Mouse (Mus musculus) cerebellum, adult 2 months (tissue): ENCODE measurements around the gene Ms4a4c. TPM values are rescaled to one million over a fixed set of nuclear protein-coding genes. Genes with fewer than 3 reads are reported as not detected.
"Not testable (repeated sequence)": the region's sequence is repeated elsewhere in the genome, so short reads cannot be mapped to it uniquely, and the experiment has no call there.

Experiments
- DNase-seq, 2 experiments: peaks; one replicate each; pipeline ENCODE4 v3.0.0; 2021
- H3K27ac ChIP-seq: fragments of 200-500 bp; 2 replicates; pipeline ENCODE4 v1.5.1; 2012; ENCODE audit warnings: low read length, control low read depth, inconsistent platforms; ENCODE audit not compliant: insufficient read depth
- H3K27me3 ChIP-seq: fragments of 200-500 bp; 2 replicates; pipeline ENCODE4 v1.6.1; 2012; ENCODE audit warnings: inconsistent platforms, mild to moderate bottlenecking, low read length, moderate library complexity; ENCODE audit not compliant: control insufficient read depth, insufficient read depth
- H3K4me1 ChIP-seq: fragments of 200-500 bp; 2 replicates; pipeline ENCODE4 v1.6.1; 2011; ENCODE audit warnings: low read length; ENCODE audit not compliant: control insufficient read depth, insufficient read depth
- H3K4me3 ChIP-seq: fragments of 200-500 bp; replicated peaks from 2 replicates; pipeline ENCODE3; 2011; ENCODE audit warnings: mild to moderate bottlenecking, low read depth, low read length, control low read depth; ENCODE audit not compliant: insufficient read depth
- CTCF ChIP-seq: fragments of 200-500 bp; IDR thresholded peaks from 2 replicates; pipeline ENCODE4 v1.5.1; 2011; ENCODE audit warnings: low read depth, mild to moderate bottlenecking, control low read depth, low read length, moderate library complexity, borderline replicate concordance; ENCODE audit not compliant: insufficient read depth
- POLR2A ChIP-seq: fragments of 200-500 bp; IDR thresholded peaks from 2 replicates; pipeline ENCODE4 v1.6.1; 2011; ENCODE audit warnings: low read length, control low read depth, borderline replicate concordance; ENCODE audit not compliant: insufficient read depth
- WGBS: fragments of 180-500 bp; shearing (Covaris S2); methylation state at CpG from one replicate; pipeline ENCODE4 v1.1.7; 2018; 5-methylcytosine and 5-hydroxymethylcytosine counted together
- polyA plus RNA-seq: library from polyadenylated mRNA; depleted of rRNA; stranded (reverse); fragments of >200 nt; gene quantifications from 2 replicates; pipeline ENCODE4 v1.2.3, GENCODE M21; 2012

The Ms4a4c gene
- polyA plus RNA-seq, 1 experiment = 0.18 TPM

DNA sequence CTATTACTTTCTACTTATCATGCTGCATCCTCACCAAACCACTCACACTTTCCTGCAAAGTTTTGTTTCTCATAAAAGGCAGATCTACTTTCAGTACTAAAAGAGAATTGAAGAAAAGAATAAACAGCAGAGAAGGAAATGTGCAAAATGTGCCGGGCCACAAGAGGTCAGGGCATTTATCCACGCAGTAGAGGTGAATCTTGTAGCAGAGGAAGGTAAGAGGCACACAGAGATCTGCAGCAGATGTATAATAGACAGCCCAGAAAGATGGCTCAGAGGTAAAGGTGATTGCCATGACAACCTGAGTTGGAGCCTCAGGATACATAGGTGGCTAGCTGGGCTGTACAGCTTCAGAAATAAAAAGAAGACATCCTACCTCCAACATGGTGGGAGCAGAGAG, 17.5 kb upstream of the Ms4a4c start:
- no peak overlapping the region for H3K27ac ChIP-seq
- H3K27me3 ChIP-seq = no peaks in the 10 kb centered on the region
- DNase-seq = no peak
- WGBS = 76% methylated on average over 2 of the region's 2 CpGs
- TF ChIP-seq CTCF (no peak), POLR2A (no peak)
- H3K4me1 ChIP-seq = no peaks in the 10 kb centered on the region
- H3K4me3 ChIP-seq = no peak overlapping the region

DNA sequence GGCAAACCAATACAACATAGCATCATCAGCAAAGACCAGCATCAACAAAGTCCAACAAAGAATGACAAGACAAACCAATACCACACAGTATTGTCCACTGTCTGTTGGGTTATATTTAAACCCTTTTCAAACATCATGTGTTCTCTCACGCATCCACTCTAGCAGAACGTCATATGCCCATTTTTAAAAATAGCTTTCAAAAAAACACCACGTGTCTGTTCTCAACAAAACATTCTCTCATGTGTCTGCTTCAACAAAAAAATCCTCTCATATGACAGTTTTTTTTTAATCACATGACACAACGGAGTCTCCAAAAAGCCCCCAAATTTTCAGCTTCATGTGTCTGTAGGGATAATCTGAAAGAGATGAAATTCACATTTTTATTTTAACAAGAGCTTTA, 16.9 kb upstream of the Ms4a4c start:
- Histone ChIP-seq H3K27me3 (no peaks in the 10 kb centered on the region), H3K27ac (no peak overlapping the region), H3K4me1 (no peaks in the 10 kb centered on the region), H3K4me3 (no peak overlapping the region)
- no peak for TF ChIP-seq CTCF
- no peak for TF ChIP-seq POLR2A
- no peak for DNase-seq
- 85% methylated on average over 4 of the region's 4 CpGs for WGBS

DNA sequence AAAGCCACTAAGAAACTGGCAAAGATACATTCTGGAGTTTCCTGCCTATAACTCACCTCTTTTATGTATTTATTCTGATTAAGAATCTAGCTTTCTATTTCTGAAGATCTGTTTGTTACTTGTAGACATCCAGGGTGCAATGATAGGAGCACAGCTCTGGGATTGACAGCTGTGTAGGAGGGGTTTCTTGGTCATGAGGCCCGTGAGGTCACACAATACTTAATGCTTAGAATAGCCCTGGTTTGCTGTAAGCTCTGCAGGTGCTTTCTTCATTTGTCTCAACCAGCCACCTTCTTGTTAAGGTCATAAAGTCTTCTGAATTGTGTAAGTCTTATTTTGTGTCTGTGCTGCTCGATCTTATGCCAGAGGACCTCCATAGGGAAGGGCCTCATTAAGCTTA, 15.6 kb upstream of the Ms4a4c start:
- Histone ChIP-seq H3K27ac (no peak overlapping the region), H3K4me1 (no peaks in the 10 kb centered on the region), H3K27me3 (no peaks in the 10 kb centered on the region), H3K4me3 (no peak overlapping the region)
- TF ChIP-seq POLR2A = no peak
- DNase-seq = no peak
- WGBS = 73% methylated on average over 2 of the region's 2 CpGs

DNA sequence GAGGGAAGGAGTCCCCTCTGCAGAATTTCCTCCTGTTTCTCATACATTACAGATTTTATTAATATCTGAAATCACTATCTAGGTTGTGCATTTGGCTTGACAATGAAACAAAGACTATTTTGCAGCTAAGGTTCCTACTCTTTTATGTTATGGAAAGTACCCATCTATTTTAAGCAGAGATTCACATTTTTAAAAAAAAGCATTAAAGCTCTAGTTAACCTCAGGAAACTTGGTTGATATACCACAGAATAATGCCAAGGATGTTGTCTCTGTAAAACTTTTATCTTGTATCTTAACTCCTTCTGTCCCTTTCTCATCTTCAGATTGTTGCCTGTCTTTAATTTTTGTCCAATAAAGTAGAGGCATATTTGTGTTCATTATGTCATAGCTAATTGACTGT, 8.8 kb upstream of the Ms4a4c start:
- Histone ChIP-seq H3K27ac (no peak overlapping the region), H3K27me3 (no peaks in the 10 kb centered on the region), H3K4me3 (no peak overlapping the region), H3K4me1 (no peaks in the 10 kb centered on the region)
- TF ChIP-seq POLR2A (no peak), CTCF (no peak)
- no peak for DNase-seq

DNA sequence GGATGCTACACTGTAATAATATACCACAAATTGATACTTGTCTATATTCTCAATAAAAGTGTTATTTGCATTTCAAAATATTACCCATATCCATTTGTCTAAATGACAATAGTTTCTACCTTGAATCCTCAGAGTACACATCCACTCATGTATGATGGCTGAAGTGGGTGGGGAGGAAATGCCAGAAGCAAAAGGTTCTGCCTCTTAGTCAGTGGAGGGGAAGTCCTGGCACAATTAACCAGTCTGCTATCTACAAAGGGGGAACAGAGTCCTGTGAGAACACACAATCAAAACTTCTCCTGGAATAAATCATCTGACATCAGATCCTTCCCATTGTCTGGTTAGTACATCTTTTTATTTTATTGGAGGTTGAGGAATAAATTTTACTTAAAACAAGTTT, 2.9 kb downstream of the Ms4a4c start:
- DNase-seq = no peak
- H3K4me3 ChIP-seq = no peak overlapping the region
- TF ChIP-seq CTCF (no peak), POLR2A (no peak)
- H3K27ac ChIP-seq = no peak overlapping the region
- H3K4me1 ChIP-seq = no peaks in the 10 kb centered on the region
- no peaks in the 10 kb centered on the region for H3K27me3 ChIP-seq

DNA sequence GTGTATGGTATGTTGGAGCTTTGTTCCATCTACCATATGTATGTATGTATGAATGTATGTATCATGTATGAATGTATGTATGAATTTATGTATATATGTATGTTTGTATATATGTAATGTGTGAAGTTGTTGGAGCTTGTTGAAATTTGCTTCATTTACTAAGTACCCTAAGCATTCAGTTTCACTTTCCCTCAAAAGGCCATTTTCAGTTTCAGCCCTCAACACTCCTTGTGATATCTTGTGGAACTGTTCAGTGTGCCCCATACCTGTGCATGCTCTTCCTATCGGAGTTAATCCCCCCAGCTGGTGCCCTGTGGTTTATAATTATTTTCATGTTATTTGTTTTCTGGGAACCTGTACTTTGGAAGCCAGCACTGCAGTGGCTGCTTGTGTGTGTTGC, 4.0 kb downstream of the Ms4a4c start:
- WGBS = 87% methylated on average over 1 of the region's 1 CpGs
- no peak overlapping the region for H3K27ac ChIP-seq
- DNase-seq = no peak
- no peaks in the 10 kb centered on the region for H3K27me3 ChIP-seq
- no peaks in the 10 kb centered on the region for H3K4me1 ChIP-seq
- TF ChIP-seq POLR2A = no peak
- TF ChIP-seq CTCF = no peak
- no peak overlapping the region for H3K4me3 ChIP-seq

DNA sequence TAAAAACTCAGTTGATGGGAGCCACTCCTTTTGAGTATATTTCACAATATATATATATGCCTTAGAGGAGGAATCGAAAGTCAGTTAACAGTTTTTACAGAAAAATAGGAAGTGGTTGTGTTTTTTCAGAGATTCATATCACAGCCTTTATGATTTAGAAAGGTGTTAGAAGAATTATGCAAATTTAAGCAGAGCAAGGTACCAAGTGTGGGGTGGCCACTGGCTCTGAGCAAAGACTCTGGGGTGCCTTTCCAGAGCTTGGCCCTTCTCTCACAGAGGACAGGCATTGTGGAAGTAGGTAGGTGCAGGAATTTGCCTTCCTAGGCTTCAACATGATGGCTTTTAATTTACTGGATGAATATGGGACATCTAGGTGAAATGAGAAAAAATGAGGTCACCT, 7.1 kb downstream of the Ms4a4c start:
- Histone ChIP-seq H3K27ac (no peak overlapping the region), H3K4me3 (no peak overlapping the region), H3K4me1 (no peaks in the 10 kb centered on the region), H3K27me3 (no peaks in the 10 kb centered on the region)
- no peak for TF ChIP-seq POLR2A
- TF ChIP-seq CTCF = no peak
- WGBS = 85% methylated on average over 1 of the region's 1 CpGs
- no peak for DNase-seq

DNA sequence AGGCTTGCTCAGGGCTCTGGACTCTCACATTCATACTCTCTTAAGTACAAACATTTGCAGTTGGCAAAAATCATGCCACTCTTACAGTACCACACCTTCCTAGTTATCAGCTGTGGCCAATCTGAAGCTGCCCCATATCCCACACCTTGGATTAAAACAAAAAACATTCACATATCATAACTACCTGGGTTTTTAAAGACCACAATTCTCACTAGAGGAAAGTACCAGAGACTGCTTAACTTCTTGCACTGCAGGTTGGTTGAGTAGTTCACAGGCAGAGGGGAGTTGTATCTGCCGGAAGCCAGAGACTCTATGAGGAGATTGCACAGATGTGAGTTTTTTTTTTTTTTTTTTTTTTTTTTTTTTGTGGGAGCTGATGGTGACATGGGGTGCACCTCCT, 9.5 kb downstream of the Ms4a4c start:
- TF ChIP-seq CTCF = no peak
- no peak for TF ChIP-seq POLR2A
- WGBS = 85% methylated on average over 1 of the region's 1 CpGs
- DNase-seq = no peak

DNA sequence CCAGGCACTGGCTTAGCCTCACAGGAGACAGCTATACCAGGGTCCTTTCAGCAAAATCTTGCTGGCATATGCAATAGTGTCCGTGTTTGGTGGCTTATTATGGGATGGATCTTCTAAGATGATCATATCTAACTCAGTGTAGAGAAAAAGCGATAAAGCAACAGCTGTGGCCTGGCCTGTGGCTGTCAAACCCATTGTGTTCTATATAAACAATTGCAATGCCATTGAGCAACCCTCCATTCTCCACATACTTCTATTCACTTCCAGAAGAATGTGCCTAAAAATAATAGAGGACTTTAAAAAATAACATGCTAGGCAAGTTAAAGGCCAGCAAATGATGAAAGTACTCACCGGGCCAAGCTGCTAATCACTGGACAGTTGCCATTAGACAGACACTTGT, 11.0 kb downstream of the Ms4a4c start:
- H3K27me3 ChIP-seq = no peaks in the 10 kb centered on the region
- TF ChIP-seq CTCF (no peak), POLR2A (no peak)
- 68% methylated on average over 3 of the region's 3 CpGs for WGBS
- H3K27ac ChIP-seq = no peak overlapping the region
- DNase-seq = no peak
- H3K4me3 ChIP-seq = no peak overlapping the region
- H3K4me1 ChIP-seq = no peaks in the 10 kb centered on the region

More for the DNA sequence above, 9.5 kb downstream of the Ms4a4c start:
- H3K27ac ChIP-seq = no peak overlapping the region
- H3K4me3 ChIP-seq = no peak overlapping the region
- H3K4me1 ChIP-seq = no peaks in the 10 kb centered on the region
- H3K27me3 ChIP-seq = no peaks in the 10 kb centered on the region

DNA sequence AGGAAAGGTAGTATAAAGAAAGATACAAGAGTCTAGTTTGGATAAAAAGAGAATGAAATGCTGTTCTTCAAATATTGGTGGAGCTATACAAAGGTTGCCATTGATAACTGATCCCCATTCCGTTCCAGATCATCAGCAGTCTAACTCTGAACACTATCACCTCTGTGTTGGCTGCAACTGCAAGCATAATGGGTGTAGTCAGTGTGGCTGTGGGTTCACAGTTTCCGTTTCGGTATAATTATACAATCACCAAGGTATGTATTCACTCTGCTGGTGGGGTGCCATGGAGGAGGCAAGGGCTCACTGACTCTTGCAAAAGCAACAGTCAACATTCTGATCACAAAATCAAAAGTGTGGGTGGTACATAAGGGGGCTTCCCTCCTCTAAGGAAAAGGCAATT, 14.3 kb downstream of the Ms4a4c start:
- H3K27ac ChIP-seq, H3K27me3 ChIP-seq, DNase-seq, H3K4me3 ChIP-seq, H3K4me1 ChIP-seq: not testable (repeated sequence)
- 52% methylated on average over 3 of the region's 3 CpGs for WGBS

DNA sequence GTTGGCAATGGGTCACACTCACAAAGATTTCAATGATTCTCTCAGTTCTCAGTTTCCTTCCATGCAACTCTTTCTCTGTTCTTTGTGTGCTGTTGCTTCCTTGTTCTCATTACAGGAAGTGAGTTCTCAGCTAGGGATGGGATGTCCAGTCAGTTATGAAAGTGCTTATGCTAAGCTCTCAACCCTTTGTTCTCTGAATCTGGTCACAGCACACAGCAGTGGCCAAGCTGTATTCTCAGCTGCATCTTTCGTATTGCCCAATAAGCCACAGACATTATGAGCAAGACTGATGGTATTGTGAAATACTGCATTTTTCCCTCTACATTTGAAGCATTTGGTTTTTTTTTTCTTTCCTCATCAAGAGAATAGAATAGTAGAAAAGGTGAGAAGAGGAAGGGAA, 26.6 kb downstream of the Ms4a4c start:
- not testable (repeated sequence) for DNase-seq, H3K4me1 ChIP-seq, H3K27me3 ChIP-seq, H3K27ac ChIP-seq, H3K4me3 ChIP-seq
- 85% methylated on average over 1 of the region's 1 CpGs for WGBS
